Mouse (Mus musculus) spleen, adult 2 months (tissue): ENCODE data around the gene Med9. TPM values are rescaled to one million over a fixed set of nuclear protein-coding genes. Genes with fewer than 3 reads are reported as not detected.

Experiments
- DNase-seq, 2 experiments: peaks; one replicate each; pipeline versions ENCODE4 v3.0.0 to v3.0.0-alpha.2; 2012 to 2021; ENCODE audit warnings: low spot score in 2 of 2, low read depth in 1 of 2
- H3K27ac ChIP-seq: fragments of 200-500 bp; 2 replicates; pipeline ENCODE4 v1.5.1; 2012; ENCODE audit warnings: low read length, inconsistent platforms; ENCODE audit not compliant: insufficient read depth
- H3K27me3 ChIP-seq: fragments of 200-500 bp; 2 replicates; pipeline ENCODE4 v1.6.1; 2012; ENCODE audit warnings: mild to moderate bottlenecking, moderate library complexity, low read length, inconsistent platforms; ENCODE audit not compliant: control insufficient read depth, insufficient read depth
- H3K36me3 ChIP-seq: fragments of 200-500 bp; 2 replicates; pipeline ENCODE4 v1.6.1; 2012; ENCODE audit warnings: mild to moderate bottlenecking, low read length, inconsistent platforms; ENCODE audit not compliant: control insufficient read depth, insufficient read depth
- H3K4me1 ChIP-seq: fragments of 200-500 bp; 2 replicates; pipeline ENCODE4 v1.6.1; 2011; ENCODE audit warnings: inconsistent platforms; ENCODE audit not compliant: control insufficient read depth, insufficient read depth, insufficient read length
- H3K4me3 ChIP-seq: fragments of 200-500 bp; 2 replicates; pipeline ENCODE4 v1.5.1; 2011; ENCODE audit warnings: mild to moderate bottlenecking, inconsistent platforms; ENCODE audit not compliant: insufficient read depth, insufficient read length; ENCODE audit errors: extremely low read depth
- CTCF ChIP-seq: fragments of 200-500 bp; IDR thresholded peaks from 2 replicates; pipeline ENCODE4 v1.5.1; 2011; ENCODE audit warnings: mild to moderate bottlenecking, inconsistent platforms; ENCODE audit not compliant: insufficient read depth, insufficient read length, insufficient replicate concordance; ENCODE audit errors: extremely low read depth
- POLR2A ChIP-seq: fragments of 200-500 bp; IDR thresholded peaks from 2 replicates; pipeline ENCODE4 v1.6.1; 2011; ENCODE audit warnings: low read depth, low read length, inconsistent platforms
- WGBS: fragments of 180-500 bp; shearing (Covaris S2); methylation state at CpG from one replicate; pipeline ENCODE4 v1.1.7; 2018; 5-methylcytosine and 5-hydroxymethylcytosine counted together
- polyA plus RNA-seq: library from polyadenylated mRNA; depleted of rRNA; stranded (reverse); fragments of >200 nt; gene quantifications from 2 replicates; pipeline ENCODE4 v1.2.3, GENCODE M21; 2012

Gene Med9
- polyA plus RNA-seq, 1 experiment = 8.0 TPM

DNA sequence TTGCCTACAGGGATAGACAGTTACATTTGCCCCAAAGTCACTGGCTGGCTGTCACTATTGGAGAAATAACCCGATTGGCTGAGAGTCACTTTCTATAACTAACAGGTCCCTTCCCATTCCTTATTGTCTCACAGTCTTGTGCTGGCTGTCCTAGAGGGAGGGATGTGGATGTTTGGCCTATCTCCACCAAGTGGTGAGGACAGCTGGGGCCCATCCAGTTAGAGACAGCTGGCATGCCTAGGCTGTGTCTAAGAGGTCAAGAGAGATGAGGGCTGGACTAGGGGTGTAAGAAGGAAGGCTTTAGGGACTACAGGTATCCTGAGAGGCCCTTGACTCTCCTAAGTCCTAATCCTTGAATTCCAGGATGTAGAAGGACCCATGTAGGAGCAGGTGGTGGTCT lies 36.5 kb upstream of the Med9 start:
- no peaks in the 10 kb centered on the region for H3K36me3 ChIP-seq
- no peak for DNase-seq
- TF ChIP-seq POLR2A (no peak), CTCF (no peak)

DNA sequence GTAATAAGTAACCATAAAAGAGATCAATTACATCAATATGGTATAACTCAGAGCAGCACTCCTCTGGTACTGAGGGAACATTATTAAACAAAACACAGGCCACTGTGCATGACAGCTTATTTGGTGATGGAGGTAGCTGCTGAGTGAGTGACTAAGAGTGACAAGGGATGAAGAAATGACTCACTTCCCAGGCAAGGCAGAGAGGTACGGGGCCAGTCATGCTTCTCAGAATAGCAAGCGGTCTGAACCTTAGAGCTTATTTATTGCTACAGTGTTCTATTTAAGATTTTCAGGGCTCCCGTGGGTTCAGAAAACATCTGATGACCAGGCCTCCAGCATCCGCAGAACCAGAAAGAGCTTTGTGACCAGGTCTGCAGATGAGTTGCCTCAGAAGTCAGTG lies 34.3 kb upstream of the Med9 start:
- Histone ChIP-seq H3K36me3 (no peaks in the 10 kb centered on the region), H3K4me1 (no peaks in the 10 kb centered on the region), H3K4me3 (no peak overlapping the region), H3K27me3 (no peaks in the 10 kb centered on the region), H3K27ac (no peak overlapping the region)
- no peak for DNase-seq
- 91% methylated on average over 4 of the region's 4 CpGs for WGBS
- no peak for TF ChIP-seq CTCF
- no peak for TF ChIP-seq POLR2A

More for the DNA sequence above, 36.5 kb upstream of the Med9 start:
- no peaks in the 10 kb centered on the region for H3K4me1 ChIP-seq
- 80% methylated on average over 1 of the region's 1 CpGs for WGBS
- H3K4me3 ChIP-seq = no peak overlapping the region
- no peaks in the 10 kb centered on the region for H3K27me3 ChIP-seq
- H3K27ac ChIP-seq = no peak overlapping the region

DNA sequence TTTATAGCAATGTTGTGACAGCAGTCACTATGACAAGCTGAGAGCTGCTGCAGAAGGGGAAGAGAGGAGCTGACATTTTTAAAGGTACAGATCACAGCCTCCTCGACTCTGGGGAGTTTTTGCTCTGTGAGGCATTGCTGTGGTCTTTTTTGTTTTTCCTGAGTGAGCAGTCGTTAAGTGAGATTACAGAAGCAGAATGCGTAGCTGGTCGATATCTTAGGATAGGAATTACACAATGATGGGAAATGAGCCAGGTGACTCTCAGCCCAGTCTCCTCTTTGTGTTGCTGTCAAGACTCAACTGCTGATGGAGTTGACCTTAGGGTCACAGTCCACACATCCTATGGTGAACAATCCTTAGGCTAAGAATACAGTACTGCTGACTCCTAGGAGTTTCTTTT lies 30.0 kb upstream of the Med9 start:
- Histone ChIP-seq H3K4me3 (no peak overlapping the region), H3K36me3 (no peaks in the 10 kb centered on the region), H3K4me1 (no peaks in the 10 kb centered on the region), H3K27me3 (no peaks in the 10 kb centered on the region), H3K27ac (no peak overlapping the region)
- TF ChIP-seq POLR2A = no peak
- TF ChIP-seq CTCF = no peak
- 29% methylated on average over 4 of the region's 4 CpGs for WGBS
- no peak for DNase-seq

DNA sequence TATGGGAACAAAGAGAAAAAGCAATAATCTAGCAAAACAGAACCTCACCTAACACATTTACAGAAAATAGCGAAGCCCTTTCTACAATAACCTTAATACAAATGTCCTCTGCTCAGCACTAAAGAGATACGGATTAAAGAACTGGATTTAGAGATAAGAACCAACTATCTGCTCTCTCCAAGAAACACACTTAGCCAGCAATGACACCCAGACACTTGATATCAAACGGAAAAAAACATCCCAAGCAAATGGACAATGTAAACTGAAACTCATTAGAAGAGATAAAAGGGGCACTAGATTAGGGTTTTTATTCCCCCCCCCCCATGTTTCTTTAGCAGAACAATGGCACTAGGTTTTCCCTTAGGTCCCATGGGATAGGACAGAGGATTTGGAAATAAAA lies 28.6 kb upstream of the Med9 start:
- WGBS = 76% methylated on average over 3 of the region's 3 CpGs
- TF ChIP-seq POLR2A (no peak), CTCF (no peak)
- H3K4me1 ChIP-seq = no peaks in the 10 kb centered on the region
- no peak overlapping the region for H3K4me3 ChIP-seq
- H3K27ac ChIP-seq = no peak overlapping the region
- DNase-seq = no peak
- H3K27me3 ChIP-seq = no peaks in the 10 kb centered on the region
- H3K36me3 ChIP-seq = no peaks in the 10 kb centered on the region

DNA sequence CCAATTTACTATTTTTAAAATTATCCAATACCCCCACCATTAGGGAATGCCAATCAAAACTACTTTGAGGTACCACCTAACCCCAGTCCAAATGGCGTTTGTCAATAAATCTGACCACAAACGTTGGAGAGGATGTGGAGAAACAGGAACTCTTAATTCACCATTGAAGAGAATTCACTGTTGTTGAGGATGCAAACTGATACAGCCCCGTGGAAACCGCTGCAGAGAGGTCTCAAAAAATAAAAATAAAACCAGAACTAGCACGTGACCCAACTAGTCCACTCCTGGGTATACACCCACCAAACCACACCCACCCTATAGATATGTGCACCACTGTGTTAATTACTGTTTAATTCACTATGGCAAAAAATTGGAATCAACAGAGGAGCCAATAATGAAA lies 27.7 kb upstream of the Med9 start:
- TF ChIP-seq CTCF (no peak), POLR2A (no peak)
- H3K4me3 ChIP-seq = no peak overlapping the region
- no peaks in the 10 kb centered on the region for H3K27me3 ChIP-seq
- DNase-seq = no peak
- no peak overlapping the region for H3K27ac ChIP-seq
- 14% methylated on average over 5 of the region's 5 CpGs for WGBS
- H3K36me3 ChIP-seq = no peaks in the 10 kb centered on the region
- H3K4me1 ChIP-seq = no peaks in the 10 kb centered on the region

DNA sequence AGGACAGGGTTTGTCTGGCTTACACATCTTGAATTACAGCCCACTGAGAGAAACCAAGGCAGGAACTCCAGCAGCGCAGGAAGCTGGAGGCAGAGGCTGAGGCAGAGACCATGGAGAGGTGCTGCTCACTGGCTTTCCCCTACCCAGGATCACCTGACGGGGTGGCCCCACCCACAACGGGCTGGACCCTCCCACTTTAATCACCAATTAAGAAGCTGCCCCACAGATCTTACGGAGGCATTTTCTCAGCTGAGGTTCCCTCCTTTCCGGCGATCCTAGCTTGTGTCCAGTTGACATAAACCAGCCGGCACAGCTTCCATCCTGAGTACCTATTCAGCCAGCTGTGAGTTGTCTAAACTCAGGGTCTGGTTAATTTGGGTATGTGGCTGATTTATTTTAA lies 26.7 kb upstream of the Med9 start:
- 76% methylated on average over 7 of the region's 7 CpGs for WGBS
- no peak overlapping the region for H3K27ac ChIP-seq
- no peak overlapping the region for H3K4me3 ChIP-seq
- TF ChIP-seq CTCF (no peak), POLR2A (no peak)
- H3K27me3 ChIP-seq = no peaks in the 10 kb centered on the region
- H3K4me1 ChIP-seq = no peaks in the 10 kb centered on the region
- no peak for DNase-seq
- H3K36me3 ChIP-seq = no peaks in the 10 kb centered on the region

DNA sequence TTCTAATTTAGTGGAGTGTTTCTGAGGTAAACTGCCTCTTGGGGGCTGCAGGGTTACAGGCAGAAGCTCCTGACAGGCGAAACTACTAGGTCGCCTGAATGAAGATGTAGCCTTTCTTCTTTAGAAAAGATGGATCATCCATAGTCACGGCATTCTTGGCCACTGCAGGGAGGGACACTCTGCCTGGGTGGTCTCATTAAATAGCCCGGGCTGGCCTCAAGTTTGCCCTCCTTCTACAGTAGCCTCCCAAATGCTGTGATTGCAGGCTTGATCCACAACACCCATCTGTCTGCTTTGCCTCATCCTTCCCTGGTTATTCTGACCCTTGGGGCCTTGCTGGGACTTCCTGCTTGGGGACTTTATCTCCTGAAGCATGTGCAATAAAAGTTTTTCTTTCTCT lies 18.0 kb upstream of the Med9 start:
- Histone ChIP-seq H3K36me3 (no peaks in the 10 kb centered on the region), H3K4me3 (no peak overlapping the region), H3K27me3 (no peaks in the 10 kb centered on the region), H3K27ac (no peak overlapping the region), H3K4me1 (peaks cover 7% of the 10 kb centered on the region; the same call in 1 of the 2 replicates)
- TF ChIP-seq POLR2A = no peak
- TF ChIP-seq CTCF = no peak
- DNase-seq = no peak
- WGBS = 81% methylated on average over 4 of the region's 4 CpGs
